In the genomic region with DNA sequence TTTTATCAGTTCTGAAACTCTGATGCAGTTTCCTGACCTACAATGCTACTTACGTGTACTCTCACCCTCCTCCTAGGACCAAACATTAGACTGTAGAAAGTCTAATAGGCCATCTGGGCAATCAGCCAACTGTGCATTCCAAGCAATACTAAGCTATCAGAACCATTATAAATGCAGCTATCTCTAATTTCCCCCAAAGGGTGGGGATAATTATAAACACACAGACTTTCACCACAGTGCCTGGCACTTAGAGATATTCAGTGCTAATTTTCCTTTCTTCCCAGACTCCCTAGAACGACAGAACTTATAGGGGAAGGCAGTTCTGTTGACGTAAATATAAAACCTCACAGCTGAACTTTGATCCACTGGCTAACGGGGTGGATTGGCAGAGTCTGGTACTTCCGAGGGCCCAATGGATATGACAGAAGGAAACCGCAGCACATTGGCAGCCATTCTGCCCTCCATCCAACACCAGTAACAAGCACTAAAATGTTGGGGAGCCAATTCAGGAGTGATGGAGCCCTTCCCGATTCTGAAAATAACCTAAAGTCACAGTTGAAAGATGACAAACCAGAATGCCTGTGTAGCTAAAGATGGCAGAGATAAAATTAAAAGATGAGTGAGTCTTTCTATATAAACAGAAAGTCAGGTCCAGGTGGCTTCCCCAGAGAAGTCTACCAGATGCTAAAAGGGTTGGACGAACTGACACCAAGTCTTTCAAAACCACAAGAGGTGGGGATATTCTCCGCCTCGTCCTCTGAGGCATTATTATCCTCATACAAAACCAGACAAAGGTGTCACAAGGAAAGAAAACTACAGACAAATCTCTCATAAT, we compare ENCODE assay signal across 8 mouse cellular contexts. TPM values are rescaled to one million over a fixed set of nuclear protein-coding genes. Genes with fewer than 3 reads are reported as not detected.
A peak's percentile ranks its signal among the peaks of the same experiment; 100 is the strongest.
DNase-seq lines count a peak whose midpoint lies in the region; ATAC-seq and TF ChIP-seq lines count a peak whose summit lies in the region.
"Had no signal": no experiment of that assay in that cellular context is flagged by ENCODE, and none has a peak within 500 bp of the region (broad histone marks: within the 10 kb centered on the region; RNA-seq: fewer than 3 reads in every experiment).

No protein-coding gene starts in this region.

- H3K27ac ChIP-seq in embryonic fibroblast, embryonic 13.5 days (ENCODE audit: insufficient read depth, low read length), result peak overlapping the region; percentile 70
- H3K27ac ChIP-seq in liver, postnatal 0 days (ENCODE audit: low read depth), result peak overlapping the region; percentile 77

- no peak for TF ChIP-seq POLR2A in embryonic fibroblast, embryonic 13.5 days (IDR thresholded peaks at IDR 0.05; ENCODE audit: low read depth, low read length)

- WGBS in liver, postnatal 0 days (ENCODE audit: insufficient replicate concordance), result 34% methylated on average over 10 of the region's 10 CpGs

- no peak overlapping the region for H3K4me3 ChIP-seq in embryonic fibroblast, embryonic 13.5 days (ENCODE audit: insufficient read depth, low read length)
- no peak overlapping the region for H3K4me3 ChIP-seq in liver, postnatal 0 days (ENCODE audit: low read depth, low read length)
- H3K4me3 ChIP-seq: erythroblast, embryonic 14.5 days had no signal

- peaks cover 15% of the 10 kb centered on the region for H3K36me3 ChIP-seq in liver, postnatal 0 days (replicated peaks; ENCODE audit: insufficient read depth, low read length)

- H3K9ac ChIP-seq in liver, postnatal 0 days (replicated peaks), result no peak overlapping the region; the same call in 1 of the 2 replicates

- peak; percentile 16 for DNase-seq in thymus, postnatal 14 days
- no peak for DNase-seq in thymus, postnatal 36 days
- peak; percentile 80 for DNase-seq in induced T-regulatory cell, adult 2 months (ENCODE audit: low read depth)
- DNase-seq in liver, postnatal 0 days, result peak; percentile 57
- no peak for DNase-seq in cerebellum, adult 18-20 months
- DNase-seq in left cerebral cortex, adult 11 months (ENCODE audit: low spot score), result no peak

- no peak for TF ChIP-seq CTCF in embryonic fibroblast, embryonic 13.5 days (IDR thresholded peaks at IDR 0.05; ENCODE audit: borderline replicate concordance, insufficient read depth, low read length)
- TF ChIP-seq CTCF in liver, postnatal 0 days (IDR thresholded peaks at IDR 0.05; ENCODE audit: low read depth), result no peak

- H3K4me2 ChIP-seq in liver, postnatal 0 days (ENCODE audit: low read depth, low read length), result peak overlapping the region; percentile 4

- H3K4me1 ChIP-seq in embryonic fibroblast, embryonic 13.5 days (ENCODE audit: control insufficient read depth, insufficient read depth, low read length), result peaks cover 6% of the 10 kb centered on the region
- H3K4me1 ChIP-seq in liver, postnatal 0 days (ENCODE audit: insufficient read depth), result peaks cover 55% of the 10 kb centered on the region

- ATAC-seq in liver, postnatal 0 days, result peak; percentile 69

- no peaks in the 10 kb centered on the region for H3K9me3 ChIP-seq in liver, postnatal 0 days (ENCODE audit: low read length)

- H3K27me3 ChIP-seq in liver, postnatal 0 days (ENCODE audit: insufficient read depth, low read length), result no peaks in the 10 kb centered on the region

- peak; percentile 63; the same call in 1 of the 2 replicates for TF ChIP-seq EP300 in liver, postnatal 0 days (IDR thresholded peaks at IDR 0.05; ENCODE audit: low read depth)

RNA-seq across cellular contexts. Expression of a gene that starts 16.1 kb away (rescaled TPM):
- polyA plus RNA-seq in embryonic fibroblast, embryonic 13.5 days (2011; ENCODE audit: insufficient read length, low read depth, missing spikeins), result 103 and 119 TPM in 2 replicates
- 26.4 and 30.2 TPM in 2 replicates for polyA plus RNA-seq in liver, postnatal 0 days (2015; fragmentation: Nextera tagmentation; extraction: Ambion mirVana)

Comparison
In these comparisons a context has a peak if more than half of its experiments do, and no peak if none do; other contexts are left out.
1. DNase-seq: peak in thymus, postnatal 14 days (single experiment), induced T-regulatory cell, adult 2 months (single experiment) and liver, postnatal 0 days (single experiment); none in thymus, postnatal 36 days (0 of 2), cerebellum, adult 18-20 months (0 of 2) and left cerebral cortex, adult 11 months (single experiment).